Mouse (Mus musculus): ENCODE measurements around the gene Rabggta.

GRCm38 (mm10) chr14:55721700-55722437 lies at the start of gene Rabggta:
- TF ChIP-seq EP300 (IDR thresholded peaks at IDR 0.05; ENCODE audit: insufficient read depth, low read depth, low read length) (0 out of 2 replicates have a peak, but pooled peaks have one; percentile 50), CTCF (IDR thresholded peaks at IDR 0.05) (peak; percentile 88), POLR2A (IDR thresholded peaks at IDR 0.05; ENCODE audit: insufficient read depth, low read depth, low read length) (peak; percentile 61; the same call in 1 of the 2 replicates)
